Mouse (Mus musculus): ENCODE measurements around the gene Zc3h12c.
A peak's percentile ranks its signal among the peaks of the same experiment; 100 is the strongest.

DNA sequence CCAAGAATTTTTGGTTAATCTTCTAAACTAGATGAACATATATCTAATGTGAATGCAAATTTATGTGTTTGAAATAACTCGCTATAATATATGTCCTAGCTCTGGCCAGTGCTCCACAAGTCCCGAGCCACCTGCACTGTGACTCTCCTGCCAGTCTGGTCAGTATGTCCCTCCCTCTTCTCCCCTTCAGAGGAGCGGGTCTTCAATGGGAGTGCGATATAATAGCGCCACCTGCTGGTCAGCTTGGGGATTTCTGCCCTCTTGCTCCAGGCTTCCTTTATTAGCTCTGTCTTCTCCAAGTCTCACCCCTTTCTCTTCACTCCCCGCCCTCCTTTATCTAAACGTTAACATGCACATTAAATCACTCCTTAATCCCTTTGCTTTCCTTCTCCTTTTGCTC lies 69.8 kb downstream of the Zc3h12c start:
- no peak for TF ChIP-seq EP300 (optimal IDR thresholded peaks at IDR 0.05)
- TF ChIP-seq CTCF (IDR thresholded peaks at IDR 0.05; ENCODE audit: low read depth) = peak; percentile 97
